Mouse (Mus musculus) neural tube, embryonic 13.5 days (tissue): ENCODE results near the gene Tex14. TPM values are rescaled to one million over a fixed set of nuclear protein-coding genes. Genes with fewer than 3 reads are reported as not detected.

Source experiments
- ATAC-seq: fragments of 200-750 bp; cut with Nextera tagmentation; 2 replicates; pipeline ENCODE4 v1.8.0; 2017; ENCODE audit warnings: low read depth, mild to moderate bottlenecking, moderate TSS enrichment, moderate library complexity
- H3K27ac ChIP-seq: fragments of 300-500 bp; sonication (generic); replicated peaks from 2 replicates; pipeline ENCODE4 v1.5.1; 2015; ENCODE audit warnings: moderate library complexity, mild to moderate bottlenecking, inconsistent platforms
- H3K27me3 ChIP-seq: fragments of 300-500 bp; sonication (generic); 2 replicates; pipeline ENCODE4 v1.6.1; 2015; ENCODE audit warnings: mild to moderate bottlenecking, inconsistent platforms
- H3K36me3 ChIP-seq: fragments of 300-500 bp; sonication (generic); 2 replicates; pipeline ENCODE4 v1.6.1; 2015; ENCODE audit warnings: mild to moderate bottlenecking, inconsistent platforms
- H3K4me1 ChIP-seq: fragments of 300-500 bp; sonication (generic); replicated peaks from 2 replicates; pipeline ENCODE4 v1.6.1; 2015; ENCODE audit warnings: inconsistent platforms
- H3K4me2 ChIP-seq: fragments of 300-500 bp; sonication (generic); 2 replicates; pipeline ENCODE4 v1.6.1; 2015; ENCODE audit warnings: inconsistent platforms, mild to moderate bottlenecking, moderate library complexity
- H3K4me3 ChIP-seq: fragments of 300-500 bp; sonication (generic); 2 replicates; pipeline ENCODE4 v1.5.1; 2015; ENCODE audit warnings: mild to moderate bottlenecking, inconsistent platforms
- H3K9ac ChIP-seq: fragments of 300-500 bp; sonication (generic); 2 replicates; pipeline ENCODE4 v1.6.1; 2015; ENCODE audit warnings: moderate library complexity, mild to moderate bottlenecking, inconsistent platforms
- H3K9me3 ChIP-seq: fragments of 300-500 bp; sonication (generic); 2 replicates; pipeline ENCODE4 v1.6.1; 2016; ENCODE audit warnings: inconsistent platforms
- WGBS: fragments of 180-500 bp; shearing (Covaris S2); methylation state at CpG from one replicate; pipeline ENCODE4 v1.1.7; 2015; 5-methylcytosine and 5-hydroxymethylcytosine counted together
- polyA plus RNA-seq: library from polyadenylated mRNA; unstranded; fragments of >200 nt; fragmentation: Nextera tagmentation; extraction: Ambion mirVana; gene quantifications from 2 replicates; pipeline ENCODE4 v1.2.1, GENCODE M21; 2015

Tex14 gene
- polyA plus RNA-seq, 1 experiment from 2014 or later, result 0.32 TPM

DNA sequence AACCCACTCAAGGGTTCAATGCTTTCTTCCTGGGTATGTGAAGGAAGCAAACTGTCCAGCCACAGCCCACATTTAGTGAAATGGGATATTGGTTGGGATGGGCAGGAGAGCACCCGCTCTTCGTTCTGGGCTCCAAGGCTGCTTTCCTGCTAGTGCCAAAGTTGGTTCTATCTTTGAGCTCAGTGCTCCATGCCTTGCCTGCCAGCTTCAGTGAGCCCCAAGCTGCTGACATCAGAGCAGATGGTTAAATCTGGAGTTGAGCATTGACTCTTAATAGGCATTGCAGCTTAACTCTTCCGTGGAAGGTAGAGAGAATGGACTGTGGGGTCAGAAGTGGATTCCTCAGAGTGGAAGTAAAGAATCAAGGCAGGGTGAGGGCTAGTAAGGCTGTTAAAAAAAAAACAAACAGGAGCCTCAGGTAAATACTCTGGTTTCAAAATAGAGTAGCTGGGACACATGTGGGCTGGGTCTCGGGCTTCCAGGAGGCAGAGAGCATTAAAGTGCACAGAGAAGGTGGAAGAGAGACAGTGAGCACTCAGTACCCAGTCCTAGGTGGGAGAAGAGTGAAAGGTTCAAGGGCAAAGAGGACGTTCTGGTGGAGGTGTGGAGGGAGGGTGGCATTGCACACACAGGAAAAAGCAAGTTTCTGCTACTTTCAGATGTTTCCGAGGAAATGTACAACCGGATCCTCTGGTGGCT, 163.5 kb downstream of the Tex14 start, which contains the start of gene Sept4:
Gene Sept4, plus strand, starts transcription at position 649 of the 699 bp plus-strand sequence.
- Histone ChIP-seq H3K4me2 (no peak within 1 kb of the TSS), H3K9me3 (no peaks in the 10 kb centered on the region), H3K27me3 (no peaks in the 10 kb centered on the region), H3K9ac (no peak within 1 kb of the TSS), H3K27ac (no peak within 1 kb of the TSS), H3K36me3 (no peaks in the 10 kb centered on the region), H3K4me1 (no peaks in the 10 kb centered on the region), H3K4me3 (no peak within 1 kb of the TSS)
- WGBS, result 87% methylated on average over 7 of the region's 7 CpGs
- ATAC-seq, result no peak

DNA sequence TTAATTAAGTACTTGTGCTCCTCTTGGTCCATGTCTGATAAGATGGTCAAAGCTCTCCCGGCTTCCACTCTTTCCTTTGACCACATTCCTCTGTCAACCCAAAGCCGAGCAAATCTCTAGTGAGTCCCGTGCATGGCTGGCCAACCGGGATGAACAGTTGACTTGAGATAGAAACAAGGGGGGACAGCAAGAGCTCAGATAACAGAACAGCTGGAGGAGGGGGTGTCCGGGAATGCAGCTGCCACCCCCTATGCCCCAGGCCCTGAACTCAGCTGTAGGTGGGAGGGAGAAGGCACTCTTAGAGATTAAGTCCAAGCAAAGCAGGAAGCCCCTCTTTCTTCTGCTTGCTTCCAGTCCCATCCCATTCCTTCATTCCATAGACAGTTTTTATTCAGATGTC, 165.9 kb downstream of the Tex14 start:
- Histone ChIP-seq H3K4me1 (no peaks in the 10 kb centered on the region), H3K9me3 (no peaks in the 10 kb centered on the region), H3K4me2 (no peak overlapping the region), H3K4me3 (no peak overlapping the region), H3K36me3 (no peaks in the 10 kb centered on the region), H3K9ac (no peak overlapping the region), H3K27me3 (no peaks in the 10 kb centered on the region), H3K27ac (no peak overlapping the region)
- WGBS, result 85% methylated on average over 5 of the region's 5 CpGs
- no peak for ATAC-seq

DNA sequence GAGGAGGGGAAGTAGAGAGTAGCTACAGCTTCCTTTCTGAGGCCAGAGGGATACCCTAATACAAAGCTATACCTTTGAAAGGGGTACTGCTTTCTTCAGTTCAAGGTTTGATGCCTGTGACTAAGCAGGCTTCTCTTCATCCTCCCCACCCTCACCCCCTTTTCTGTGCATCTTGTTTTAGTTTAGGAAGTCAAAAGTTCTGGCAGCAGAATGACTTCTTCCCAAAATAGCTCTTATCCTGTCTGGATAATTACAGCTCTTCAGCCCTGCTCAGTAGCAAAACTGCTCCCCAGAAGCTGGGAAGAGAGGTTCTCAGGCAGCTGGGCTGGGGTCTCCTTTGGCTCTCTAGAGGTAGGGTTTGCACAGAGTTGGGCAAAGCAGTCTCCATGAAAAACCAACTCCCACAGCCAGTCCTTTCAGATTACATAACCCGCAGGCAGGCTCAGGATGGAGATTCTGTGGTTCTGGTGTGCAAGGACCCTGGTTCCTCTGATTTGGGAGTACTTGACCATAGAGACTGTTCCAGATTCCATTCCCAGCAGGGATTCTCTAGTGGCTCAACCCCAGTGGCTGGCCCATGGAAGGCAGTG, 166.6 kb downstream of the Tex14 start:
- no peaks in the 10 kb centered on the region for H3K36me3 ChIP-seq
- no peaks in the 10 kb centered on the region for H3K9me3 ChIP-seq
- H3K4me3 ChIP-seq, result no peak overlapping the region
- H3K4me2 ChIP-seq, result no peak overlapping the region
- no peak overlapping the region for H3K27ac ChIP-seq
- no peak overlapping the region for H3K9ac ChIP-seq
- no peaks in the 10 kb centered on the region for H3K4me1 ChIP-seq
- WGBS, result 96% methylated on average over 1 of the region's 1 CpGs
- ATAC-seq, result no peak
- no peaks in the 10 kb centered on the region for H3K27me3 ChIP-seq

DNA sequence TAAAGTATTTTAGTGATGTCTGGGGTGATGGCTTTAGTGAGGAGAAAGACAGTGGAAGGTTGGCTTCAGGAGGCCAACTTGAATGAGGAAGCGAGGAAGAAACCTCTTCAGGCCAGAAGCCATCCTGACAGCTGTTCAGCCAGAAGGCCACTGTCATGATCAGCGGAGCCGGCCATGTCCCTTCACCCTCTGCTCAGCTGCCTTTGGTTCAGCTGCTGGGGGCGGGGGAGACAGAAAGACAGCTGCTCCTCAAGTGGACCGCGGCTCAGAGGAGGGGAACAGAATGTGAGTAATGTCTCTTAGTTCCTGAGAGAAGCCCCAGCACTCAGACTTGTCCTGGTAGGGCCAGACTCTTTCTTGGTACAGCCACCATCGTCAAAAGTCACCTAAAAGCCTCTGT, 168.9 kb downstream of the Tex14 start:
- Histone ChIP-seq H3K4me1 (peaks cover 15% of the 10 kb centered on the region), H3K27ac (no peak overlapping the region), H3K27me3 (peaks cover 6% of the 10 kb centered on the region; the same call in 1 of the 2 replicates), H3K9me3 (no peaks in the 10 kb centered on the region), H3K36me3 (no peaks in the 10 kb centered on the region), H3K4me2 (no peak overlapping the region), H3K9ac (no peak overlapping the region), H3K4me3 (no peak overlapping the region)
- 76% methylated on average over 7 of the region's 7 CpGs for WGBS
- no peak for ATAC-seq

DNA sequence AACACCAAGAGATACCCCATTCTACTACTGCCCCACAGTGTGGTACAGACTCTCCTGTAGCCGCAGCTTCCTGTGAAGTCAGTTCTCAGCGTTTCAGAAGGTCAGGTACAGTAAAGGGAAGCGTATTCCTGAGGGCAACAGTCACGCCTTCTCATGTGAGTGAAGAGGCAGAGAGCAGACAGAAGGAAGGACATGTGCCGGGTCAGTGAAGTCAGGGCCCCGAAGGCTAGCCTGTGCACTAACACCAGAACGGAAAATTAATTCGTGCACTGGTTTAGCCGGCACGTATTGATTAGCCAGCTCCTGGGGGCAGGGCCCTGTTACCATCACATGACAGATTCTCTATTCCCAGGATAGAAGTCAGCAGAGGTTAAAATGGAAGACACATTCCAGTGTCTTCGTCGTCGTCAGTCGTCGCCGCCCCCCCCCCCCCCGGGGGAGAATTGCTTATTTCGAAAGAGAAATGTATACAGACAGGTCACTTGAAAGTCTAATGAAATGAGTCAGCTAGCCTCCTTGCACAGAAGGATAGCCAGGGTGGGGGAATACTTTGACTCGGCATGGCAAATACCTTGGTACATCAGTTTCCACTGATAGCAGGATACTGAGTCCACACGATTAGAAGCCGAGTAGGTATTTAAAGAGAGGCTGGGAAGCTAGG, 169.8 kb downstream of the Tex14 start:
- no peaks in the 10 kb centered on the region for H3K9me3 ChIP-seq
- no peak overlapping the region for H3K4me3 ChIP-seq
- no peak overlapping the region for H3K4me2 ChIP-seq
- peaks cover 6% of the 10 kb centered on the region; the same call in 1 of the 2 replicates for H3K27me3 ChIP-seq
- H3K36me3 ChIP-seq, result no peaks in the 10 kb centered on the region
- peaks cover 22% of the 10 kb centered on the region for H3K4me1 ChIP-seq
- 74% methylated on average over 21 of the region's 21 CpGs for WGBS
- no peak for ATAC-seq
- H3K9ac ChIP-seq, result no peak overlapping the region
- no peak overlapping the region for H3K27ac ChIP-seq

DNA sequence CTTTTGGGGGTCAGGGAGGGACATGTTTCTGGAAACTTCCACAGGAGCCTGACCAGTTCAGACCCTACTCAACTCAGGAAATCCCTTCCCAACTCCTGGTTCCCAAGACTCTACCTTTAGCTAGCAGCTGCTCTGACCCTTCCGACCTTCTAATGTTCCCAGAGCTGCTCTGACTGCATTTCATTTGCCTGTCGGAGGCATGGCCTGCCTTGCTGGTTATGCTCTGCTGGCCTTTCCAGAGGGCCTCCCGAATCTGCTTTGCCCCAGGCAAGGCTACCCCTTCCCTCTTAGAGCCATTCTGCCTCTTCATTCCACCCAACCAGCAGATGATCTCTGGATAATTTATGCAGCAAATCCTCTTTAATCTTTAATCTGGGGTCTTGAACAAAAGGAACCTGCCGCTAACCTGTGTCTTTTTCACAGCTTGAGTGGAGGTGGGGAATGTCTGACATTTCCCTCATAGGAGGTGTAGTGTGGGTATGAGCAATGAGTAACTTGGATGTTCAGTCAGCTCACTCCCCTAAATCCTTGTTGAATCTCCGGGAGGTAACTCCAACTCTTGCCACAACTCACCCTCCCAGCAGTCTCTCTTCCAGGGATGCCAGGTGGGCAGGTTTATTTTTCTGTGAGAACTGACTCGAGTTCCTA, 172.9 kb downstream of the Tex14 start:
- Histone ChIP-seq H3K4me3 (peak overlapping the region; percentile 62), H3K4me2 (peak overlapping the region; percentile 93), H3K36me3 (no peaks in the 10 kb centered on the region), H3K4me1 (peaks cover 22% of the 10 kb centered on the region), H3K9me3 (no peaks in the 10 kb centered on the region), H3K27ac (no peak overlapping the region), H3K27me3 (peaks cover 6% of the 10 kb centered on the region; the same call in 1 of the 2 replicates), H3K9ac (peak overlapping the region; percentile 79)
- 22% methylated on average over 6 of the region's 6 CpGs for WGBS
- 0 out of 2 replicates have a peak, but pooled peaks have one; percentile 16 for ATAC-seq

DNA sequence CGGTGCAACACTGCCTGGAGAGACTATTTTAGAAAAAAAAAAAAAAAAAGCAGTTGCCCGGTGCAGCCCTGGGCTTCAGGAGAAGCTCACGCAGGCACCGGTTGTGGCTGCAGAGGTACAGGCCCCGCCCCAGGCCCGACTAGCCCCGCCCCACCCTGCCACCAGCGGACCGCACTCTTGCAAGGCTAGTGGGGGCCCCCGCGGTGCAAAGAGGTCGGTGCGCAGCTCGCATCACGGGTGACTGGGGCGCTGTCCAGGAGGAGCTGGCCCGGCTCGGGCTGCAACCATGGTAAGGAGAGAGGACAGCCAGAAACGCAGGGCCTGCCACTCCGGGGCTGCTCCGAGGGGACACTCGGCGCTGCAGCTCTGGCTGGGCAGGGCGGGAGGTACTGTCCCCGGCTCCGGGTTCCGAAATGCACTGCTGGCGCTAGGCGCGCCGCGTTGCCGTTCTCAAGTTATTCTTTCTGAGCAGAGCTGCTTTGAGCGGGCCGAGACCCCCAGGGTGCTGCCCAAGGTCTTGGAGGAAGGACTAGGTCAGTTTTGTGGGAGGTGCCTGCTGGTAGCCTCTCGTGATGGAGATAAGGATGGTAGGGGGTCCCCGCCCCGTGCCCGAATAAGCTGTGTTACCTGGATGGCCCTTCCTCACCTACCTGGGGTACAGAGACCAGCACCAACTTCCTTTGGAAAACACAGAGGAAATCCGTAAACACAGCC, 173.5 kb downstream of the Tex14 start:
- Histone ChIP-seq H3K4me3 (peak overlapping the region; percentile 62), H3K36me3 (no peaks in the 10 kb centered on the region), H3K27ac (peak overlapping the region; percentile 50), H3K4me2 (peak overlapping the region; percentile 93), H3K9me3 (no peaks in the 10 kb centered on the region), H3K9ac (peak overlapping the region; percentile 79), H3K4me1 (peaks cover 22% of the 10 kb centered on the region), H3K27me3 (peaks cover 6% of the 10 kb centered on the region; the same call in 1 of the 2 replicates)
- ATAC-seq, result peak; percentile 79
- WGBS, result under 1% methylated on average over 40 of the region's 40 CpGs

DNA sequence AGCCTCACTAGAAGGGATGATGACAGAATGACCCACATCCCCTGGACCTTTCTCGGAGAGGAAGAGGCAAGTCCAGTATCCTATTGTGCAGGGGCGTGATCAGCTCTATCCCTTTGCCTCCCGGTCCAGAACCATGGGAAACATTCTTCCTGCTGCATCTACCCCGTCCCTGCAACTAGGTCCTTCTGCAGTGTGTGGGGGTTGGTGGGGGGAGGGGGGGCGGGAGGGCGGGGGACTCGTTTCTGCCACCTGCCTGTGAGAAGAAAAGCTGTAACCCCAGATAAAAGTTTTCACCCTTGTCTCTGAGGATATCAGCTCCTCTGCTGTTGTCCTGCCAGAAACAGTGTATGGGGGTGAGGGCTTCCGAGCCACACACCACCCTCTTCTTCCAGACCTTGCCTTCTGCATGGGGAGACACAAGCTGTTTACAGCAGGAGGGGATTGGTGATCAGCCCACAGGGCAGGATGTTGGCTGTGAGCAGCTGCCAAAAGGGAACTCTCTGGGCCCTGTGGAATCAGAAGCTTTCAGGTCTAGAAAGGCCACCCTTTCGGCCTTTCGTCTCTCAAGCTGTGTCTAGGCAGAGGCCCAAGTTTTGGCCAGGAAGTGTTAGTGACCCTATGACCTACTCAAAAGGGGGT, 174.2 kb downstream of the Tex14 start:
- ATAC-seq, result peak; percentile 59; the same call in 1 of the 2 replicates
- 15% methylated on average over 10 of the region's 10 CpGs for WGBS

DNA sequence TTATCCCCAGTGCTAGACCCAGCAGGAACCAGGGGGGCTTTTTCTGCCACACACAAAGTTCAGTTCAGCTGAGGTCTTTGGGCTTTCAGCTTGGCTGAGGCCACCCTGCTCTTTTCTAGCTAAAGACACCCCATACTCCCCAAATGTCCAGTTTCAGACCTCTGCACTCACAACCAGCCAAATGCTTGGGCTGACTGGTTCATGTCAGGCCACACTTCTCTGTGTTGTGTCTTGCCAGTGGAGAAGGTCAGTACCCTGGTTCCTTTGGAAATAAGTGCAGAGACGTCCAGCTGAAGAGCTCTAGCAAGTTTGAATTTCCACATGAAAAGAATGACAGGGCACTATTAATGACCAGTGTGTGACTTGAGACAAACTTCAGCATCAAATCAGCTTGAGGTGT, 174.8 kb downstream of the Tex14 start:
- H3K9me3 ChIP-seq, result no peaks in the 10 kb centered on the region
- no peak overlapping the region for H3K9ac ChIP-seq
- H3K4me2 ChIP-seq, result peak overlapping the region; percentile 93
- no peak overlapping the region for H3K4me3 ChIP-seq
- no peak for ATAC-seq
- H3K36me3 ChIP-seq, result no peaks in the 10 kb centered on the region
- peak overlapping the region; percentile 28; the same call in 1 of the 2 replicates for H3K27ac ChIP-seq
- peaks cover 6% of the 10 kb centered on the region; the same call in 1 of the 2 replicates for H3K27me3 ChIP-seq
- H3K4me1 ChIP-seq, result peaks cover 22% of the 10 kb centered on the region
- WGBS, result 41% methylated on average over 1 of the region's 1 CpGs

More for the DNA sequence above, 174.2 kb downstream of the Tex14 start:
- Histone ChIP-seq H3K4me2 (peak overlapping the region; percentile 93), H3K9ac (peak overlapping the region; percentile 79), H3K27ac (peak overlapping the region; percentile 50), H3K27me3 (peaks cover 6% of the 10 kb centered on the region; the same call in 1 of the 2 replicates), H3K4me3 (peak overlapping the region; percentile 62), H3K36me3 (no peaks in the 10 kb centered on the region), H3K4me1 (peaks cover 22% of the 10 kb centered on the region), H3K9me3 (no peaks in the 10 kb centered on the region)

DNA sequence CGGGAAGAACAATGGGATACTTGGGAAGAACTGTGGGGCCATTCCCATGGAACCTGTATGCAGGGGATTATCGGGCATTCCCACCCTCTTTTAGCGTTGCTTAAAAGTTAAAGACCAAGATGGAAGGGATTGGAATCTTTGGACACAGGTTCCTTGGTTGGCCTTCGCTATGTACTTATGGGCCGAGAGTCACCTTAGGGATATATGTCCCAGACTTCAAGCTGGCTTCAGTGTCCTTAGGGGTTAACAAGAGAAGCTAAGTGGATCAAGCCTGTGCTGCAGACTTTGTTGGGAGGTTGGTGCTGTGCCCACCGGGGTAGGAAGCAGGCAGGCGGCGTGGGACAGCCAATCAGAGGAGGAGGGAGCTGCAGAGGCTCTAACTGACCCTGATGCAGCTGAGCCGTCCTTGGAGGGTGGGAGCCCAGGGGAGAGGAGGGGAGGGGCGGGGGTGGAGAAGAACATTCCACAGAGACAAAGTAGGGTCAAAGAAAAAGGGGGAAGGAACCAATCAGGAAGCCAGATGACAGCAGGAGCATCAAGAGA, 175.7 kb downstream of the Tex14 start:
- 50% methylated on average over 10 of the region's 10 CpGs for WGBS
- Histone ChIP-seq H3K27ac (no peak overlapping the region), H3K36me3 (no peaks in the 10 kb centered on the region), H3K9ac (no peak overlapping the region), H3K4me2 (no peak overlapping the region), H3K4me3 (no peak overlapping the region), H3K4me1 (peaks cover 22% of the 10 kb centered on the region), H3K27me3 (peaks cover 6% of the 10 kb centered on the region; the same call in 1 of the 2 replicates), H3K9me3 (no peaks in the 10 kb centered on the region)
- ATAC-seq, result no peak
